Mouse (Mus musculus) testis, postnatal 10 days (tissue): ENCODE data around the gene Dgkb.

ENCODE experiments used
- DNase-seq: peaks from one replicate; pipeline ENCODE4 v3.0.0; 2021; ENCODE audit warnings: low spot score

Dgkb gene

DNA sequence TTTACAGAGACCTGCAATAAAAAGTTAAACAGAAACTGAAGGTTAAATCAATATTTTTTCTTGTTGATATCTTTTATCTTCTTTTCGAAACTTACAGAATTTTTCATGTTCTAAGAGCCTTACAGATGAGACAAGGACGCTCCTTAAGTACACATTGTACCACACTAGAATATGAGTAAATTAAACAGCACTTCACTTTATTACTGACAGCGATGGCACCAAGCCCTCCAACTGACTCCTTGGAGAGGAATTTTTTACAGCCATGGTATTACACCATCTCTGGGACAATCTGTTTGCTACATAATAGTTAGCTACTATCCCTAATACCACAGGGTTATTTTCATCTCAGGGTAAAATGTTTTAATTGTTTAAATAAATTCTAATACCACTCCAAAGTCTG lies 556.6 kb downstream of the Dgkb start:
- no peak for DNase-seq

DNA sequence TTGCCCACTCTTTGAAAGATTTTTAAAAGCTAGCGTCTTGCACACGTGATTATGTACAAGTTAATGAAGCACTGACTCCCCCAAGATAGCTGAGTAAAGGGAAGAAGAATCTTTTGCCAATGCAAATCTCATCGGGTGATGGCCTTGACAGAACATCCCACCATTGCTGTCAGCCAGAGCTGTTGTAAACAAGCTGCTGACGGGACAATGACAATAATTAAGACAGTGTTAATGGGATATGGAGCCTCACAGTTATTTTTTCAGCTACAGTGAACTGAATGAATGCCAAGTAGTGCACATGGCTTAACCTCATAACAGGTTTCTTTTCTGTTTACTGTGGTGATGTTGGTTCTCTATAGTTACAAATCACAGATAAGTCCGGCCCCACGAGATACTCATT lies 568.4 kb downstream of the Dgkb start:
- DNase-seq = no peak

DNA sequence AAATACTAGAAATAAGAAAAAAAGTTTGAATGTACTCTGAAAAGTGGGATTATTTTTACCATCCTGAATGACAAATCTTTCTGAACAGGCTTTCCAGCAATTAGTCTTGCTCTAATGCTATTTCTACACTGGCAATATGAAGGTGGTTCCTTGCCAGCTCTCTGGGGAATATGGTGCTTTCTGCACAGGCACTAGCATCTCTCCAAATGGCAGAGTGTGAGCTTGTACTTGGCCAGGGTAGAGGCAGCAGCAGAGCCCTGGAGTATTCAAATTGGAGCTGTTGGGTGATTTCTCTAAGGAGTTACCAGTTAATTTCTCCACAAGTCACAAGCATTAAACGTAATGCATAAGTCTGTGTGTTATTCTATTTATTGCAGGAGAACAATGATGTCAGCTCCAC lies 569.5 kb downstream of the Dgkb start:
- no peak for DNase-seq

DNA sequence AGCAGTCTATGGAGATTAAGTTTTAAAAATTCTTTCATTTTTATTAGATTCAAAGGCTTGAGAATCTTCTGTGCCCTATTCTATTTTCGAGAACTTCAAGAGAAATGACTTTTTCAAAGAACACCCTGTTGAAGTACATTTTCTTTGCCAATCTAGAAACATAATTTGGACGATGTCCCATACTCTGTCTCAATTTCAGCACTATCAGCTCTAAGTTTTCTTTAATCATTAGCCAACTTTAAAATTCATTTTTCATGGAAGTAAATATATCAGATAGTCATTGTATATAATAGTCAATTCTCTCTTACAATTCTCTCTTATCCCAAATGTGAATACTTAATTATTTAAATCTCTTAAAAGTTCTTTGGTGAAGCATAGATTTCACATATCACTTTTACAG lies 570.1 kb downstream of the Dgkb start:
- no peak for DNase-seq

DNA sequence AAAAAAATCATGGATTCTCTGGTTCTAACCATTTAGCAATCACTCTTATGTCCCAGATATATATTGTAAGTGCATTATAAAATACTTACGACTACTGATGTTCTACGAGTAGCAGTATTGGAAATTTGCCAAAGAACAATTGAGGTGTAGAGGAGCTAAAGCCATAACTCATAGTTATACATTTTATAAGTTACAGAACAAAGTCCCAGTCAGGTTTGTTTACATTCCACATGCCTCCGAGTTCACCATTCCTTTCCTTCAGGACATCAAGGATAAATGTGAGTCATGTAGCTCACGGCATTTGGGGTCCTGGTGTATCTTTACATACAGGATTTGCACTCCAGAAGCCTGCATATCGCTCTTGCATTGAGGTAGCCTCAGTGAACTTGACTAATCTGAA lies 570.7 kb downstream of the Dgkb start:
- no peak for DNase-seq

- no peak for DNase-seq
These were observed 580.3 kb downstream of the Dgkb start for GRCm38 (mm10) chr12:38397754-38398312.

DNA sequence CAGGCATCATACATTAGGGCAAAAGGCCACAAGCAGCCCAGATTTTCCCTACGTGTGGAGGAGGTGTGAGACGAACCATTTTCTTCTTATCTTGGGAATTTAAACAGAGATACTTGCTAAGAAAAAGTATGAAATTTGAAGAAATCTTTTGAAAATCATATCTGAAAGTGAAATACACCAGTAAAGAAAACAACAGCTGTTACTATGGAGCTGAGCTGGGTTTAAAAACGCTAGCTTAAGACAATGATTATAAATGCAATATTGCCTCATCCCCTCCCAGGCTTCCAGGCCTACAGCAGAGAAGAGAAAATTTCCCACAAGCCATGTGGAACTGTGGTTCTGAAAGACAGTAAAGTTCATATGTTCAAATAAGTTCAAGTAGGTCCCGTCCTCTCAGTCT lies 582.6 kb downstream of the Dgkb start:
- DNase-seq = no peak

GRCm38 (mm10) chr12:38435364-38436130 lies 618.0 kb downstream of the Dgkb start:
- DNase-seq = no peak

- DNase-seq = no peak
These were observed 618.6 kb downstream of the Dgkb start for GRCm38 (mm10) chr12:38436131-38436436.

DNA sequence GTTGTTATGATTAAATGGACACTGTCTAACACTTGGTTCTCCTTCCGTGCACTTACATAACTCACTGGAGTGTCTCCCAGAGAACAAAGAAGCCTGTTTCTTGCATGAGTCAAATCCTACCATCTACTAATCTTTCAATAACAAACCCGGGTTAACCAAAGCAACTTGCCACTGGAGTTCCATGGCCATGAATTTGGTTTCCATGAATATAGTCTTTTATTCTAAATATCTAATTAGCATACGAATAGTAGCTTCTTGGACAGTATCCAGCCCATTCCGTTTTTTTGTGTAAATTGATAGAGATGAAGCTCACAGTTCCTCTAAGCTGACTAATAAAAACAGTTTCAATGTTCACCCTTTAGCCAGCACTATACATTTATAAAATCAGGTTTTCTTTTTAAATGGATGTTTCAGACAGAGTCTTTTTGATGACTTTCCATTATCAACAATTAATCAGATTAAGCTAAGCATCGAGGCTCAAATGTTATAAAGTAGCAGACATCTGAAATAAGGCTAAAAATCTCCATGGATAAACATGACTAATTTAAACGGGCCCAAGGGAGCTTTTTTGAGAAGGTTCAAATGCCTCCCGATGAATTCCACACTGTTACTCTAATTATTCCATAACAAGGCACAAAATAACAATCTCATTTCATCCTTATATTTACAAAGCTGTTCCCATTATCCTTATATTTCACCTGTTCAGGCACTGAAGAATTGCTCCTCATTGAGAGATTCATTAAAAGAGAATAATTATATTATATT lies 633.0 kb downstream of the Dgkb start:
- no peak for DNase-seq

- no peak for DNase-seq
These were observed 634.2 kb downstream of the Dgkb start for GRCm38 (mm10) chr12:38451677-38452076.

GRCm38 (mm10) chr12:38468191-38468590 lies 650.7 kb downstream of the Dgkb start:
- no peak for DNase-seq

- no peak for DNase-seq
These were observed 651.1 kb downstream of the Dgkb start for GRCm38 (mm10) chr12:38468605-38469004.

- no peak for DNase-seq
These were observed 679.7 kb downstream of the Dgkb start for GRCm38 (mm10) chr12:38497229-38497628.

- no peak for DNase-seq
These were observed 683.4 kb downstream of the Dgkb start for GRCm38 (mm10) chr12:38500931-38501330.

DNA sequence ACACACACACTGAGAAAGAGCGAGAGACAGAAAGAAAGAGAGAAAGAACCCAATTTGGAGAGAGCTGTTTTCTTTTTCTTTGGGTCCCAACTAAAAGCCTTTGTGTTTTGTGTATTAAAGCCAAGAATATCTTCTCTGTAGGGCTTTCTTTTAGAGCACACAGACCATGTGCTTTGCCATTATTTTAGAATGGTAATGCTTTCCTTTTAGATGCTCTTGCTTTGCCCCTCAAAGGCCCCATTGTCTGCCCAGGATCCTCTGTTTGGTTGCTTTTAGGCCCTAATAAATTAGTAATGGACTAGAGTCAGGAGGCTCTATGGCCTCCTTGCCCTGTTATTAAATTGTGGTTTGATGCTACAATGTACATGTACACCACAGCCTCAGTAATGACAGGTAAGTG lies 690.7 kb downstream of the Dgkb start:
- no peak for DNase-seq

DNA sequence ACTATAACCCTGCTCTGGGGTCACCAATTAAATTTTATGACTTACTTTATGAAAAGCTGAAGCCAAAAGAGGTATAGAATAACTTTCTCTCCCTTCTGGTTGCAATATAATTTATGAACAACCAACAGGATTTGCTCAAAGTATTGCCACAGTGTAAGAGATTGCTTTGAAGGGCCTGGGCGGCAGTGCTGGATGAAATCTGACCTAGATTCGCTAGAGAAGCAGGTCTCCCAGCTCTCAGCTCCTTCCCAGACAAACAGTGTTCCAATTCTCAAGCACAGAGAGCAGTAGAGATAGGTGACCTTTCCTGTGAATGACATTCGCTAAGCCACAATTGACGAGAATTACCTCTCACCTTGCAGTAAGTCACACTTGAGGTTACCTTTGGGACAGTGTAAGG lies 727.9 kb downstream of the Dgkb start:
- DNase-seq = no peak

DNA sequence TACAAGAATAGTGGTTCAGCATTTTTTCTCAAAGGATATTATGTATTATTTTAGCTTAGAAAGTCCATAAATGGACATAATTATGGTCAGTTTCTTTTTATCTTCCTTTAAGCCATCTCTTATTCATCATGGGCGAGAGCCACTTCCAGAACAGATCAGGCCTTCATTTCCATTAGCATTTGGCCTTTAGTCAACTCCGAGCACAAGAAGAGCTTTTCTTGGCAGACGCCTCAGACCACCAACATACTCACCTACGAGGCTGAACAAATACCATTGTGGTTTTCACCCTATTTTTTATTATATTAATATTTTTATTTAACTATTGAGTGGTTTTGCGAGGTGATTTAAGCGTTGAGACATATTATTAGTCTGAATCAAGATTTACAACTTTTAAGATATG lies 759.6 kb downstream of the Dgkb start:
- DNase-seq = no peak

DNA sequence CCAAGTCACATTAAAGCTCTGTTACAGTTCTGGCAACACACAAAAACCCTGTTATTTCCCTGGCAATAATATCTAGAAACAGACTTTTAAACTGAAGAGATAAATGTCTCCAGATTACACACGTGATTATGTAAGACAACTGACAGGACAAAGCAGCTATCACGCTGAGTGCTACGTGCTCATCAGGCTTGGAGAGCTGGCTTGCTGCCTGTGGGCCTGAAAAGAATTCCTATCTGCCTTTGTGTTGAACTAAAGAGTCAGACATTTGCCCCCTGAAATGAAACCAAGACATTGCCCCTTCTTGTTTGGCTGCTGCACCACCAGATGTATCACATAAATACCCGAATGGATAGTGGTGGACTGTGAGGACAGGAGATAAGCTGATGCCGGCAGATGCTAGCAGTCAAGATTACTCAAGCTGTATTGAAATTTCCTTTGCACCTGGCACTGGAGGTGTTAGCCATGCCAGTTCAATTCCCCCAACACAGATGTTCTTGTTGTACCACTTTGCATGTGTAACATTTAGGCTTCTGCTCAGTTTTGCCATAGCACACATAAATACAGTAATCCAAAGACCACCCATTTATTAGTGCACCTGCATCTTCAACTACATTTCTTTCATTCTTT lies 761.8 kb downstream of the Dgkb start:
- DNase-seq = no peak

DNA sequence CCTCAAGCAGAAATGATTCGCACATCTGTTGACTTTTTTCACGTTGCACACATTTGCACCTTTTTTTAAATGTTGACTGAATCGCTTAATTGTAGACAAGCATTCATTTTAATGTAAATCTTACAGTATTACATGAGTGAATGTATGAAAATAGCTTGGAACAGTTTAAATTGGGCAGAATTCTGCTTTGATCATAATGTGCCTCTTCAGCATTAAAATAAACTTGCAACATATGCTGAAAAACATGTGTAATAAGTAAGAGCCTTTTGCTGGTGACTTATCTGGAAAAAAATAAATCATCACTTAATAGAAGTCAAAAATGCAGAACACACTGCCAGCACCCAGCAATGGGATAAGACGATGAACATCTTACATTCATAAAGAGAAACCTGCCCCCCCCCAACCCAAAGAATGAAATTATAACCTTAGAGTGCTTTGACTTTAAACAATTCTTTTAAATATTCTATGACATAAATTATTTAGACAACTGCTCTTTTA lies 768.9 kb downstream of the Dgkb start:
- DNase-seq = no peak

DNA sequence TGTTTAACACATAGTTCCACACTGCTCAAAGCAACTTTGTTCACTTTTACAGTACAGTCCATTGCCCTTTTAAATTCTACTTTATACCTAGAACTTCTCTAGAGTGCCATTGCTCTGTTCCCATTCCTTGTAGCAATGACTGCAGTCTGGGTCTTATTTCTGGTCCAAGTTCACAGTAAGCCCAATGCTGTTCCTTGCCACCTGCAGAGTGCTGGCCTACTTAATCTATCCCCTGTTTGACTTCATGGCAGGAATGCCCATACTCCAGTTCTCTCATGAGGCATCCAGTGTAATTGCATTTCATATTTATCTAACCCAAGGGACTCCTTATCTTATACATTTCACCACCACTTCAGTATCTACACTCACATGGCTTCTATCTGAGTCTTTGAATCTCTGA lies 772.4 kb downstream of the Dgkb start:
- DNase-seq = no peak

DNA sequence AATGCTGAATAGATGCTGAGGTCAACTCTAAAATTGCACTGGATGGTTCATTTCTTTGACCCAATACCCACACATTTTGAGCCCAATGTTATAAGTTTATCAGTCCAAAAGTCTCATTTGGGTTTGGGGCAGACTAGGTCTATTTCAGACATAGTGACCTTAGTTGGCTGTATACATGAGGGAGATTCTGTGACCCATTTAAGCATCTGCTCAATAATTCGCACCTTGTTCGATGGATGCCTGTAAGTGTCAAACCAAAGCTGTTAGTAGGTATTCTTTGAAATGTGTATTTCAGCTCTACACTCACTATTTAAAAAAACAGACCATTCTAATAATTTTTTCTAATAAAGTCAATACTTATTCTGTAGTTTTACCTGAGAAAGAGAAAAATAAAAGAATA lies 776.1 kb downstream of the Dgkb start:
- DNase-seq = no peak

- no peak for DNase-seq
These were observed 776.5 kb downstream of the Dgkb start for GRCm38 (mm10) chr12:38594055-38594454.
